Mouse (Mus musculus) small intestine, adult 2 months (tissue): ENCODE measurements around the gene Gabpb1.

Experiments used
- CTCF ChIP-seq: fragments of 200-500 bp; IDR thresholded peaks from 2 replicates; pipeline ENCODE4 v1.5.1; 2012; ENCODE audit warnings: low read depth, mild to moderate bottlenecking, control low read depth, inconsistent platforms, low read length, moderate library complexity, mixed read lengths; ENCODE audit not compliant: insufficient replicate concordance, insufficient read length; ENCODE audit errors: extremely low read depth
- POLR2A ChIP-seq: fragments of 200-500 bp; IDR thresholded peaks from 2 replicates; pipeline ENCODE4 v1.6.1; 2012; ENCODE audit warnings: low read depth, mild to moderate bottlenecking, control low read depth, inconsistent platforms, low read length, moderate library complexity

DNA sequence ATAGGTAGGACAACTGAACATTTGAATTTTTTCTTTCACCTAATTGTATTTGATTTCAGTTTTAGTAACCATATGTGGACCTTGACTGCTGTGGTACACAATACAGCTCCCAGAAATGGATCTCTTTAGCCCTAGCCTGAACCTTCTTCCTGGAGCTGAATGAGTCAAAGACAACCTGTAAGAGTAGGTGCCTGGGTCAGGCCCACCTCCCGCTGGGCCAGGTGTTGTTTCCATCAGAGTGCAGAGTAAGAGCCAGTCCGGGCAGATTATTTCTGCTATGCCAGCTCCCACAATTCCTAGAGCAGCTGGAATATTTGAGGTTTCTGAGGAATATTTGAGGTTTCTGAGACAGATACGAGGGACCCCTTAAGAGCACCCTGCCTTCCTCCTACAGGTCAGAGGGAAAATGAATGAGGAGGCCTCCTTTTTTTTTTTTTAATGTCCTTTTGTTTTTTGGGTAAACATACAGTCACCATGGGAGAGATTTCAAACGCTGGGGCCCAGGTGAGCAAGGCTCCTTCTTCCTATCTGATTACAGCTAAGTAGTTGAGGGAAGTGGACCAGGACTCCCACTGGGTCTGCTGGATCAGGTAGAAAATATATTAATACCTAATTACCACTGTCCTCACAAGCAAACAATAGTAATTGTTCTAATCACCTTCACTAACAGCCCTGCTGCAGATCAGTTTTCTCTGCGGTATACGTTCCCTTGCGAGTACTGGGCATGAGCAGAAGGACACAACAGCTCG, 91.3 kb downstream of the Gabpb1 start:
- TF ChIP-seq CTCF, result no peak
- TF ChIP-seq POLR2A, result no peak
